Comparison of ENCODE assay signal across 7 mouse cellular contexts in the genomic region with DNA sequence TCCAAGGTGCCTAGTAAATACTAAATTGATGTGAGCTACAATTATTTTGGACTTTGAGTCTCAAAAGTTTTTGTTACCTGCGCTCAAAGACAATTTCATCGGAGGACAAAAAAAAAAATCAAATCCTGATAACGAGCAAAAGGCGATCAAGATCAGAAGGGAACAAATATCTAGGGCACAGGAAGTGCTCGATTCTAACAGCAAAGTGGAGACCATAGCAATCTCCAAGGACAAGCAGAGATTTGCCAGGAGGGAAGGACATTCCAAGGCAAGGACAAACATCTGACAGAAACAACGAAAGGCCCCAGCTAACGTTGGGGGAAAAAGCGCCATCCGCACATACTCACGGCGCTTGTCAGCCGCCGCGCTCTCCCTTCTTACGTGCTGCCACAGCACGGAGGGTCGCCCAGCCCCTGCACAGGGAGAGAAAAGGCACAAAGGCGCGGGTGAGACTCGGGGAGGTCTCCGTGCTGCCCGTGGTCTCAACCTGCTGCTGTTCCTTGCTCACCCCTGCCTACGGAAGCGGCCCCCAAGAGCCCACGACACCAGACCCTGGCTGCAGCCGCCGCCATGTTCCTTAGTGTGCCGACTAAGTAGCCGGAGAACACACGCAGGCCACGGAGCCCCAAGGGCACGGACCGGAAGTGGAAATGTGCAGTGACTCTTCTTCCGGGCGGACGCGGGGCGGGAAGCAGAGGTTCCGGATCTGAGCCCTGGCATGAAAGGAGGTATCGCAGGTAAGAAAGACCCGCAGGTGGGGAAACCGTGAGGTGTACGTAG. TPM values are rescaled to one million over a fixed set of nuclear protein-coding genes. Genes with fewer than 3 reads are reported as not detected.
A peak's percentile ranks its signal among the peaks of the same experiment; 100 is the strongest.
DNase-seq lines count a peak whose midpoint lies in the region; ATAC-seq and TF ChIP-seq lines count a peak whose summit lies in the region.

Gene Kbtbd4, plus strand, starts transcription at position 665 of the 780 bp plus-strand sequence.
Gene Ndufs3, minus strand, starts transcription at position 752 of the 780 bp plus-strand sequence.

- peak within 1 kb of the TSS; percentile 67 for H3K4me3 ChIP-seq in embryonic facial prominence, embryonic 11.5 days (ENCODE audit: low read depth, low read length)
- H3K4me3 ChIP-seq in limb, embryonic 12.5 days (replicated peaks) = peak within 1 kb of the TSS; percentile 88
- H3K4me3 ChIP-seq in midbrain, embryonic 15.5 days = peak within 1 kb of the TSS; percentile 93
- H3K4me3 ChIP-seq in spleen, adult 2 months (ENCODE audit: extremely low read depth, insufficient read depth, insufficient read length) = peak within 1 kb of the TSS; percentile 94

- TF ChIP-seq POLR2A in spleen, adult 2 months (IDR thresholded peaks at IDR 0.05; ENCODE audit: low read depth, low read length) = peak; percentile 68

- H3K4me2 ChIP-seq in embryonic facial prominence, embryonic 11.5 days (ENCODE audit: low read depth, low read length) = peak within 1 kb of the TSS; percentile 65
- H3K4me2 ChIP-seq in limb, embryonic 12.5 days = peak within 1 kb of the TSS; percentile 78
- peak within 1 kb of the TSS; percentile 67 for H3K4me2 ChIP-seq in midbrain, embryonic 15.5 days

- H3K27me3 ChIP-seq in embryonic facial prominence, embryonic 11.5 days (ENCODE audit: control insufficient read depth, insufficient read depth, low read length) = no peaks in the 10 kb centered on the region
- no peaks in the 10 kb centered on the region for H3K27me3 ChIP-seq in limb, embryonic 12.5 days
- H3K27me3 ChIP-seq in midbrain, embryonic 15.5 days (replicated peaks) = no peaks in the 10 kb centered on the region
- no peaks in the 10 kb centered on the region for H3K27me3 ChIP-seq in spleen, adult 2 months (ENCODE audit: control insufficient read depth, insufficient read depth, low read length)

- under 1% methylated on average over 41 of the region's 43 CpGs for WGBS in embryonic facial prominence, embryonic 11.5 days
- WGBS in limb, embryonic 12.5 days = under 1% methylated on average over 43 of the region's 43 CpGs
- WGBS in midbrain, embryonic 15.5 days = 1% methylated on average over 42 of the region's 43 CpGs
- WGBS in spleen, adult 2 months = under 1% methylated on average over 43 of the region's 43 CpGs

- peak within 1 kb of the TSS; percentile 89 for H3K9ac ChIP-seq in embryonic facial prominence, embryonic 11.5 days (replicated peaks; ENCODE audit: low read length)
- H3K9ac ChIP-seq in limb, embryonic 12.5 days (replicated peaks) = peak within 1 kb of the TSS; percentile 93
- peak within 1 kb of the TSS; percentile 98 for H3K9ac ChIP-seq in midbrain, embryonic 15.5 days

- peaks cover 5% of the 10 kb centered on the region for H3K36me3 ChIP-seq in embryonic facial prominence, embryonic 11.5 days (replicated peaks; ENCODE audit: control insufficient read depth, insufficient read depth, low read depth, low read length)
- H3K36me3 ChIP-seq in limb, embryonic 12.5 days = peaks cover 65% of the 10 kb centered on the region
- peaks cover 20% of the 10 kb centered on the region; the same call in 1 of the 2 replicates for H3K36me3 ChIP-seq in midbrain, embryonic 15.5 days (replicated peaks)
- peaks cover 9% of the 10 kb centered on the region for H3K36me3 ChIP-seq in spleen, adult 2 months (ENCODE audit: control insufficient read depth, insufficient read depth, low read length)

- peak within 1 kb of the TSS; percentile 68 for H3K27ac ChIP-seq in embryonic facial prominence, embryonic 11.5 days (replicated peaks; ENCODE audit: low read depth, low read length)
- peak within 1 kb of the TSS; percentile 93 for H3K27ac ChIP-seq in limb, embryonic 12.5 days
- H3K27ac ChIP-seq in midbrain, embryonic 15.5 days = peak within 1 kb of the TSS; percentile 94
- peak within 1 kb of the TSS; percentile 91 for H3K27ac ChIP-seq in spleen, adult 2 months (ENCODE audit: insufficient read depth, low read length)

- no peak for TF ChIP-seq CTCF in spleen, adult 2 months (IDR thresholded peaks at IDR 0.05; ENCODE audit: extremely low read depth, insufficient read depth, insufficient read length, insufficient replicate concordance)

- peak; percentile 88 for ATAC-seq in embryonic facial prominence, embryonic 11.5 days (replicated peaks; ENCODE audit: insufficient number of reproducible peaks, low FRiP score, low TSS enrichment, low read depth)
- peak; percentile 92 for ATAC-seq in granulocyte monocyte progenitor cell, adult 5-6 weeks (replicated peaks; ENCODE audit: poor library complexity, severe bottlenecking)
- peak; percentile 91 for ATAC-seq in limb, embryonic 12.5 days (ENCODE audit: insufficient number of reproducible peaks, insufficient read depth, low FRiP score, low TSS enrichment, low read depth)
- peak; percentile 95 for ATAC-seq in midbrain, embryonic 15.5 days (replicated peaks)

- H3K4me1 ChIP-seq in embryonic facial prominence, embryonic 11.5 days (ENCODE audit: control insufficient read depth, insufficient read depth, low read length) = no peaks in the 10 kb centered on the region
- peaks cover 21% of the 10 kb centered on the region for H3K4me1 ChIP-seq in limb, embryonic 12.5 days (replicated peaks)
- peaks cover 34% of the 10 kb centered on the region for H3K4me1 ChIP-seq in midbrain, embryonic 15.5 days
- H3K4me1 ChIP-seq in spleen, adult 2 months (ENCODE audit: control insufficient read depth, insufficient read depth, insufficient read length) = peaks cover 6% of the 10 kb centered on the region

- no peaks in the 10 kb centered on the region for H3K9me3 ChIP-seq in embryonic facial prominence, embryonic 11.5 days (replicated peaks; ENCODE audit: control insufficient read depth, low read length)
- H3K9me3 ChIP-seq in limb, embryonic 12.5 days = no peaks in the 10 kb centered on the region
- H3K9me3 ChIP-seq in midbrain, embryonic 15.5 days = no peaks in the 10 kb centered on the region

- peak; percentile 94 for DNase-seq in adrenal gland, postnatal 14 days
- DNase-seq in embryonic facial prominence, embryonic 11.5 days (ENCODE audit: low spot score) = peak; percentile 95
- peak; percentile 87 for DNase-seq in kidney, adult 11 months
- DNase-seq in spleen, adult 2 months (ENCODE audit: low read depth in 1 of 2, low spot score in 2 of 2) = peak; percentile 82 to 83

RNA-seq across cellular contexts. Expression of gene Kbtbd4, which starts in this region (rescaled TPM):
- total RNA-seq in adrenal gland, postnatal 14 days (2021) = 26.5 and 29.4 TPM in 2 replicates
- 51.4 and 53.1 TPM in 2 replicates for polyA plus RNA-seq in embryonic facial prominence, embryonic 11.5 days (2014; fragmentation: Nextera tagmentation; extraction: Ambion mirVana)
- 14.4 and 16.4 TPM in 2 replicates for total RNA-seq in granulocyte monocyte progenitor cell, adult 5-6 weeks (2014; fragmentation: Nextera tagmentation)
- total RNA-seq in granulocyte monocyte progenitor cell, adult 5-6 weeks (2017) = 18.1 and 26.1 TPM in 2 replicates
- polyA plus RNA-seq in limb, embryonic 12.5 days (2016; fragmentation: Nextera tagmentation; extraction: Ambion mirVana) = 52.0 and 53.4 TPM in 2 replicates
- 70.4 and 71.1 TPM in 2 replicates for polyA plus RNA-seq in midbrain, embryonic 15.5 days (2015; fragmentation: Nextera tagmentation; extraction: Ambion mirVana)
- 11.8 and 12.1 TPM in 2 replicates for polyA plus RNA-seq in spleen, adult 2 months (2012; rRNA removed)

RNA-seq across cellular contexts. Expression of gene Ndufs3, which starts in this region (rescaled TPM):
- total RNA-seq in adrenal gland, postnatal 14 days (2021) = 551 and 591 TPM in 2 replicates
- polyA plus RNA-seq in embryonic facial prominence, embryonic 11.5 days (2014; fragmentation: Nextera tagmentation; extraction: Ambion mirVana) = 227 and 230 TPM in 2 replicates
- total RNA-seq in granulocyte monocyte progenitor cell, adult 5-6 weeks (2014; fragmentation: Nextera tagmentation) = 159 TPM in 2 replicates
- 93.2 and 128 TPM in 2 replicates for total RNA-seq in granulocyte monocyte progenitor cell, adult 5-6 weeks (2017)
- polyA plus RNA-seq in limb, embryonic 12.5 days (2016; fragmentation: Nextera tagmentation; extraction: Ambion mirVana) = 207 and 212 TPM in 2 replicates
- 202 and 212 TPM in 2 replicates for polyA plus RNA-seq in midbrain, embryonic 15.5 days (2015; fragmentation: Nextera tagmentation; extraction: Ambion mirVana)
- 54.7 and 59.7 TPM in 2 replicates for polyA plus RNA-seq in spleen, adult 2 months (2012; rRNA removed)

Comparison
In these comparisons a context has a peak if more than half of its experiments do, and no peak if none do; other contexts are left out.
1. Peak in every context shown above with its lines: DNase-seq, ATAC-seq, H3K4me3 ChIP-seq and H3K27ac ChIP-seq.